Mouse (Mus musculus): ENCODE data around the gene Npcd. TPM values are rescaled to one million over a fixed set of nuclear protein-coding genes. Genes with fewer than 3 reads are reported as not detected.

Npcd gene
- polyA plus RNA-seq, 2 experiments: 0.99 to 1.7 TPM

- H3K9me3 ChIP-seq (ENCODE audit: control insufficient read depth, low read length): no peaks in the 10 kb centered on the region
- 83% methylated on average over 4 of the region's 4 CpGs for WGBS
- H3K4me3 ChIP-seq (replicated peaks; ENCODE audit: low read length): no peak overlapping the region
- H3K4me1 ChIP-seq (ENCODE audit: control insufficient read depth, insufficient read depth, low read length): no peaks in the 10 kb centered on the region
- no peak overlapping the region for H3K9ac ChIP-seq (ENCODE audit: low read depth, low read length, severe bottlenecking)
- H3K27me3 ChIP-seq (ENCODE audit: control insufficient read depth, insufficient read depth, low read length): no peaks in the 10 kb centered on the region
- ATAC-seq (ENCODE audit: low FRiP score, low read depth) (no peak), DNase-seq (ENCODE audit: low spot score) (no peak)
- TF ChIP-seq POLR2A (IDR thresholded peaks at IDR 0.05; ENCODE audit: borderline replicate concordance, extremely low read depth, insufficient read depth, insufficient read length): no peak
- no peaks in the 10 kb centered on the region for H3K36me3 ChIP-seq (ENCODE audit: control insufficient read depth, insufficient read depth, low read length)
- no peak overlapping the region for H3K4me2 ChIP-seq (replicated peaks; ENCODE audit: low read depth, low read length, severe bottlenecking)
- H3K27ac ChIP-seq (replicated peaks; ENCODE audit: low read depth, low read length): no peak overlapping the region
Observed at GRCm38 (mm10) chr15:79755176-79755575, 78.9 kb downstream of the Npcd start.

DNA sequence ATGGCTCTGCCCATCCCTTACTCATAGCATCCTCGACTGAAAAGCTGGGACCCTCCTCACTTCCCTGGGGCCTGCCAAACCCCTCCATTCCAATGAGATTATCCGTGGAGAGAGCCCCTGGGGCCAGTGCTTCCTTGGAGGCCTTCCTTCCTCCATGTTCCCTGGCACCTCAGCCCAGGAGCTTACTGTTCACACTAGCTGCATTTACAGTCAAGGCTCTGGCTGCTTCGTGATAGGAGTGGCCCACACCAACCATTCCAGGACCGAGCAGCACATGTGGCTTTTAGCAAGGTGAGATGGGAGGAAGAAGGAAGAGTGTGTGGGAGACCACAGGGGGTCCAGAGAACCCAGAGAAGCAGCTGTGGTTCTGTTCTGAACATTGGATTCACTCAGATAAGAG, 80.2 kb downstream of the Npcd start:
- H3K9me3 ChIP-seq (ENCODE audit: control insufficient read depth, low read length): no peaks in the 10 kb centered on the region
- no peaks in the 10 kb centered on the region for H3K27me3 ChIP-seq (ENCODE audit: control insufficient read depth, insufficient read depth, low read length)
- no peaks in the 10 kb centered on the region for H3K4me1 ChIP-seq (ENCODE audit: control insufficient read depth, insufficient read depth, low read length)
- no peak overlapping the region for H3K9ac ChIP-seq (ENCODE audit: low read depth, low read length, severe bottlenecking)
- H3K4me3 ChIP-seq (replicated peaks; ENCODE audit: low read length): no peak overlapping the region
- no peak for TF ChIP-seq POLR2A (IDR thresholded peaks at IDR 0.05; ENCODE audit: borderline replicate concordance, extremely low read depth, insufficient read depth, insufficient read length)
- ATAC-seq (ENCODE audit: low FRiP score, low read depth) (no peak), DNase-seq (ENCODE audit: low spot score) (no peak)
- no peak overlapping the region for H3K27ac ChIP-seq (replicated peaks; ENCODE audit: low read depth, low read length)
- no peaks in the 10 kb centered on the region for H3K36me3 ChIP-seq (ENCODE audit: control insufficient read depth, insufficient read depth, low read length)
- 56% methylated on average over 4 of the region's 4 CpGs for WGBS
- H3K4me2 ChIP-seq (replicated peaks; ENCODE audit: low read depth, low read length, severe bottlenecking): no peak overlapping the region

DNA sequence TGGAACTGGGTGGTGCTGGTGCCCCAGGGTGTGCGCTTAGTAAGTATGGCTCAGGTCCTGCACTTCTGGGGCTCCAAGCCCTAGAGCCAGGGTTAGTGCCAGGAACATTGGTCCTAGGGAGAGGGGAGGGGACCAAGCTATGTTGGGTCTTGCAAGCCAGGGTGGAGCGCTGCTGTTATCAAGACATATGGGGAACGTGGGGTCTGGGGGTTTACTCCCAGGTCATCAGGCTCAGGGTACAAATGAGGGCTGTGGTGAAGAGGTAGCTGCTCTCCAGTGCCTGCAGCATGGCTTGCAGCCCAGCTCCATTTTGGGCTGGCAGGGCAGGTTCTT, 80.7 kb downstream of the Npcd start:
- H3K9ac ChIP-seq (ENCODE audit: low read depth, low read length, severe bottlenecking): no peak overlapping the region
- no peak overlapping the region for H3K4me3 ChIP-seq (replicated peaks; ENCODE audit: low read length)
- H3K4me1 ChIP-seq (ENCODE audit: control insufficient read depth, insufficient read depth, low read length): no peaks in the 10 kb centered on the region
- DNase-seq (ENCODE audit: low spot score) (no peak), ATAC-seq (ENCODE audit: low FRiP score, low read depth) (no peak)
- H3K27me3 ChIP-seq (ENCODE audit: control insufficient read depth, insufficient read depth, low read length): no peaks in the 10 kb centered on the region
- 78% methylated on average over 3 of the region's 3 CpGs for WGBS
- no peak overlapping the region for H3K27ac ChIP-seq (replicated peaks; ENCODE audit: low read depth, low read length)
- H3K9me3 ChIP-seq (ENCODE audit: control insufficient read depth, low read length): no peaks in the 10 kb centered on the region
- no peak overlapping the region for H3K4me2 ChIP-seq (replicated peaks; ENCODE audit: low read depth, low read length, severe bottlenecking)
- H3K36me3 ChIP-seq (ENCODE audit: control insufficient read depth, insufficient read depth, low read length): no peaks in the 10 kb centered on the region
- no peak for TF ChIP-seq POLR2A (IDR thresholded peaks at IDR 0.05; ENCODE audit: borderline replicate concordance, extremely low read depth, insufficient read depth, insufficient read length)

DNA sequence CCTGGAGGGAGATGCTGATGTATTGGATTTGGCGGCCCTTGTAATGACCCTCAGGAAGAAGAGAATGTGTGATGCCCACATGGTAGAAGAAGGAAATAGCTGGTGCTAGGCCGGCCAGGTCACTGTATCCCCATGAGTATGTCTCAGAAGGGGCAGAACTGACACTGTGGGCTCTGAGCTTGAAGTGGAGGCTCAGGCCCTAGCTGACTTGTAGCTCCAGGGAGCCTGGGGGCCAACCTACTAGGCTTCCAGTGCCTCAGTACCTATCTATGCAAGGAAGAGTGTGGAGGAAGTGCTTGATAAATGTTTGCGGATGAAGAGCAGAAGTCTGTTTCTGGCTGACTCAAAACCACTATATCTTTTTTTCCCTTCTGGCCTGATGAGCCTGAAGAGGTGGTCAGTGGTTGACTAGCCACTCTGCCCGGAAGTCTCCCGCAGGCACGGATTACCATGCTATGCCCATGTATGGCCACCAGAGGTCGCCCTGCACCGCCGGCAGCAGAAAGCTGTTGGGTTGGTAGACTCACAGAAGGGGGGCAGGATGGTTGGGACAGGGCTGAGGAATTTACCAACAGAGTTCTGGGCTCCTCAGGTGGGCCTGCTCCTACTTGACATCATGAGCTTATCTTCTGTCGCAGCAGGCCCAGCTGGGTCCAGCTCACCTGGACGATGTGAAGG, 81.2 kb downstream of the Npcd start:
- Histone ChIP-seq H3K36me3 (ENCODE audit: control insufficient read depth, insufficient read depth, low read length) (no peaks in the 10 kb centered on the region), H3K9me3 (ENCODE audit: control insufficient read depth, low read length) (no peaks in the 10 kb centered on the region), H3K4me2 (replicated peaks; ENCODE audit: low read depth, low read length, severe bottlenecking) (no peak overlapping the region), H3K9ac (ENCODE audit: low read depth, low read length, severe bottlenecking) (no peak overlapping the region), H3K27me3 (ENCODE audit: control insufficient read depth, insufficient read depth, low read length) (no peaks in the 10 kb centered on the region), H3K27ac (replicated peaks; ENCODE audit: low read depth, low read length) (no peak overlapping the region), H3K4me1 (ENCODE audit: control insufficient read depth, insufficient read depth, low read length) (no peaks in the 10 kb centered on the region), H3K4me3 (replicated peaks; ENCODE audit: low read length) (no peak overlapping the region)
- peak; percentile 59 for ATAC-seq (ENCODE audit: low FRiP score, low read depth)
- DNase-seq (ENCODE audit: low spot score): peak; percentile 56
- 27% methylated on average over 11 of the region's 11 CpGs for WGBS
- TF ChIP-seq POLR2A (IDR thresholded peaks at IDR 0.05; ENCODE audit: borderline replicate concordance, extremely low read depth, insufficient read depth, insufficient read length): no peak

DNA sequence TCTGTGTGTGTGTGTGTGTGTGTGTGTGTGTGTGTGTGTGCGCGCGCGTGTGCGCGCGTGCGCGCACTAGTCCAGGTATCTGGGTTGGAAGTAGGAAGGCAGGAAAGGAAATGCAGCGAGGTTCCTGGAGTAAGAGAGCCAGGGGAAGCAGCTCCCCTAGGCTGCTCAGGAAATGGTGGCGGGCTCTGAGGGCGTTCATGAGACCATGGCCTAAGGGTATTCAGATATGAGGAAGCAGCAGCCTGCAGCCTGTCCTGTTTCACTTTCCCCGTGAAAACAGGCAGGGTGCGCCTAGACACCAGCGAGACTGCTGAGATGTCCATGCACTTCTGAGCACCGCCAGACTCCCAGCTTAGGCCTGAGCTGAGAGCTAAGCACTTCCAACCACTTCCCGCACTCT, 82.3 kb downstream of the Npcd start:
- no peaks in the 10 kb centered on the region for H3K4me1 ChIP-seq (ENCODE audit: control insufficient read depth, insufficient read depth, low read length)
- H3K4me2 ChIP-seq (replicated peaks; ENCODE audit: low read depth, low read length, severe bottlenecking): no peak overlapping the region
- no peak overlapping the region for H3K4me3 ChIP-seq (replicated peaks; ENCODE audit: low read length)
- H3K27me3 ChIP-seq (ENCODE audit: control insufficient read depth, insufficient read depth, low read length): no peaks in the 10 kb centered on the region
- 77% methylated on average over 17 of the region's 17 CpGs for WGBS
- DNase-seq (ENCODE audit: low spot score) (no peak), ATAC-seq (ENCODE audit: low FRiP score, low read depth) (no peak)
- H3K9ac ChIP-seq (ENCODE audit: low read depth, low read length, severe bottlenecking): no peak overlapping the region
- no peaks in the 10 kb centered on the region for H3K36me3 ChIP-seq (ENCODE audit: control insufficient read depth, insufficient read depth, low read length)
- no peak overlapping the region for H3K27ac ChIP-seq (replicated peaks; ENCODE audit: low read depth, low read length)
- no peaks in the 10 kb centered on the region for H3K9me3 ChIP-seq (ENCODE audit: control insufficient read depth, low read length)
- TF ChIP-seq POLR2A (IDR thresholded peaks at IDR 0.05; ENCODE audit: borderline replicate concordance, extremely low read depth, insufficient read depth, insufficient read length): no peak

- no peak for DNase-seq (ENCODE audit: low spot score)
Observed at GRCm38 (mm10) chr15:79750266-79750665, 83.8 kb downstream of the Npcd start.

More at GRCm38 (mm10) chr15:79750266-79750665, 83.8 kb downstream of the Npcd start:
- Histone ChIP-seq H3K27me3 (ENCODE audit: control insufficient read depth, insufficient read depth, low read length) (no peaks in the 10 kb centered on the region), H3K27ac (replicated peaks; ENCODE audit: low read depth, low read length) (no peak overlapping the region), H3K36me3 (ENCODE audit: control insufficient read depth, insufficient read depth, low read length) (no peaks in the 10 kb centered on the region), H3K4me3 (replicated peaks; ENCODE audit: low read length) (no peak overlapping the region), H3K9ac (ENCODE audit: low read depth, low read length, severe bottlenecking) (no peak overlapping the region), H3K9me3 (ENCODE audit: control insufficient read depth, low read length) (no peaks in the 10 kb centered on the region), H3K4me1 (ENCODE audit: control insufficient read depth, insufficient read depth, low read length) (no peaks in the 10 kb centered on the region), H3K4me2 (replicated peaks; ENCODE audit: low read depth, low read length, severe bottlenecking) (no peak overlapping the region)
- TF ChIP-seq POLR2A (IDR thresholded peaks at IDR 0.05; ENCODE audit: borderline replicate concordance, extremely low read depth, insufficient read depth, insufficient read length): no peak
- no peak for ATAC-seq (ENCODE audit: low FRiP score, low read depth)
- 83% methylated on average over 8 of the region's 8 CpGs for WGBS
